Mouse (Mus musculus) lung, embryonic 16.5 days (tissue): Measurements from ENCODE around the gene Chchd10. TPM values are rescaled to one million over a fixed set of nuclear protein-coding genes. Genes with fewer than 3 reads are reported as not detected.

Source experiments
- ATAC-seq: fragments of 200-750 bp; cut with Nextera tagmentation; 2 replicates; pipeline ENCODE4 v1.8.0; 2017; ENCODE audit warnings: low read depth, mild to moderate bottlenecking, moderate library complexity
- H3K27ac ChIP-seq: fragments of 300-500 bp; sonication (generic); 2 replicates; pipeline ENCODE4 v1.5.1; 2014; ENCODE audit warnings: mild to moderate bottlenecking, control low read depth, low read length
- H3K27me3 ChIP-seq: fragments of 300-500 bp; sonication (generic); 2 replicates; pipeline ENCODE4 v1.6.1; 2014; ENCODE audit warnings: low read depth, low read length, mixed read lengths; ENCODE audit not compliant: control insufficient read depth, insufficient read depth
- H3K36me3 ChIP-seq: fragments of 300-500 bp; sonication (generic); 2 replicates; pipeline ENCODE4 v1.6.1; 2014; ENCODE audit warnings: low read length; ENCODE audit not compliant: control insufficient read depth, insufficient read depth
- H3K4me1 ChIP-seq: fragments of 300-500 bp; sonication (generic); replicated peaks from 2 replicates; pipeline ENCODE4 v1.6.1; 2014; ENCODE audit warnings: low read length, mixed read lengths; ENCODE audit not compliant: control insufficient read depth, insufficient read depth
- H3K4me2 ChIP-seq: fragments of 300-500 bp; sonication (generic); 2 replicates; pipeline ENCODE4 v1.6.1; 2014; ENCODE audit warnings: low read depth, low read length, control low read depth
- H3K4me3 ChIP-seq: fragments of 300-500 bp; sonication (generic); 2 replicates; pipeline ENCODE4 v1.5.1; 2014; ENCODE audit warnings: mild to moderate bottlenecking, low read length, control low read depth
- H3K9ac ChIP-seq: fragments of 300-500 bp; sonication (generic); 2 replicates; pipeline ENCODE4 v1.6.1; 2014; ENCODE audit warnings: low read length, control low read depth
- H3K9me3 ChIP-seq: fragments of 300-500 bp; sonication (generic); 2 replicates; pipeline ENCODE4 v1.6.1; 2016; ENCODE audit warnings: low read length; ENCODE audit not compliant: control insufficient read depth
- WGBS: fragments of 180-500 bp; shearing (Covaris S2); extraction: QIAGEN DNeasy Blood & Tissue Kit; methylation state at CpG from one replicate; pipeline ENCODE4 v1.1.7; 2014; 5-methylcytosine and 5-hydroxymethylcytosine counted together
- polyA plus RNA-seq: library from polyadenylated mRNA; unstranded; fragments of >200 nt; fragmentation: Nextera tagmentation; extraction: Ambion mirVana; gene quantifications from 2 replicates; pipeline ENCODE4 v1.2.1, GENCODE M21; 2015

The Chchd10 gene
- polyA plus RNA-seq, 1 experiment from 2014 or later, result 68.7 TPM

GRCm38 (mm10) chr10:75942736-75943477, 10.0 kb downstream of the Chchd10 start, which contains the start of gene Vpreb3:
TSS of gene Vpreb3 (plus strand) at chr10:75943057.
- Histone ChIP-seq H3K9ac (no peak within 1 kb of the TSS), H3K36me3 (no peaks in the 10 kb centered on the region), H3K4me2 (peak within 1 kb of the TSS; percentile 1; the same call in 1 of the 2 replicates), H3K27ac (peak within 1 kb of the TSS; percentile 77), H3K4me3 (no peak within 1 kb of the TSS), H3K9me3 (no peaks in the 10 kb centered on the region), H3K4me1 (peaks cover 13% of the 10 kb centered on the region; the same call in 1 of the 2 replicates), H3K27me3 (no peaks in the 10 kb centered on the region)
- ATAC-seq, result no peak
- WGBS, result 65% methylated on average over 15 of the region's 15 CpGs

DNA sequence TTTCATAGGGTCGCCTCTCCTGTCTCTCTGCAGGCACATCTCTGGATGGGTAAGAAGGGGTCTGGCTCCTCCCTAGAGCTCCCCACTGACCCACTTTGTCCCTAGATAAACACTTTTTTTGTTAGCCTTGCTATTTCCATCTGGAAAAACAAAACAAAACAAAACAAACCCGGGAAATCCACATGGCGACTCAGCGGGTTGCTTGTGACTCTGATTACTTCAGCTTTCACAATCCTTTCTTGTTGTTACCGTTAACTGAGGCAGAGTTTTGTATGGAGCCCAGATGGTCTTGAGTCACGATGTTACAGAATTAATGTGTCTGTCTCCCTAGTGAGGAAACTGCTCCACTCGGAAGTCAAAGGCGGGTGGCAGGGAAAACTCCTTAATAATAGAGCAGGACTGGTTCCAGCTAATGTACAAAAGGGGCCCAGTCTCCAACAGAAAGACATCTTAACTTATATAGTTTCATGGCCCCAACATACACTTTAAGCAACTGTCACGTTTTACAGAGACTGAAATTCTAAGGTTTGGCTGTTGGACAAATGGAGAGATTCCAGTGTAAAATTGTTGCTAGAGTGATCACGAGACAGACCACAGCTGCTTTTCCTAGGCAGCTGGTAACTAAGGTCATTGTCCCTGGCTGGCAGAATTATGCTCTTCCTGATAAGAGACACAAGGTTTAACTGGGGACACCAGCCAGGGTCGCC, 11.3 kb downstream of the Chchd10 start:
- H3K27me3 ChIP-seq, result no peaks in the 10 kb centered on the region
- H3K9ac ChIP-seq, result no peak overlapping the region
- no peaks in the 10 kb centered on the region for H3K9me3 ChIP-seq
- peaks cover 13% of the 10 kb centered on the region; the same call in 1 of the 2 replicates for H3K4me1 ChIP-seq
- 28% methylated on average over 11 of the region's 11 CpGs for WGBS
- H3K4me3 ChIP-seq, result no peak overlapping the region
- peak overlapping the region; percentile 1; the same call in 1 of the 2 replicates for H3K4me2 ChIP-seq
- H3K36me3 ChIP-seq, result no peaks in the 10 kb centered on the region
- ATAC-seq, result peak; percentile 83
- H3K27ac ChIP-seq, result peak overlapping the region; percentile 77

DNA sequence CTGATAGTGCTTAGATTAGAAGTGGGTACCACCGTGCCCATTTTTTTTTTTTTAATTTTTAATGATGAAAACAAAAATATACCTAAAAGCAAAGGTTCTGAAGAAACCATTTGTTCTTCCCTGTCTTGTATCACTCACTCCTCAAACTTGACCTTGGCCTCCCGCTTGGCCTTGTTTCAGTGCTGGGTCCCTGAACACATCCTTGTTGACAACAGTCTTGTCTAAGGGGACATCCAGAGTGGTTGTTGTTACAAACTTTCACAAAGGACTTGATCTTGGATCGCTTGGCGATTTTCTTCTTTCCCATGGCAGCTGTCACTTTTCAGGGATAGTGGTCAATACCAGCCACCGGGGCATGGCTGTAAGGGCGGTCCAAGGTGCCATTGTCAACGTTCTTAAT, 12.3 kb downstream of the Chchd10 start:
- ATAC-seq, result no peak
- H3K4me2 ChIP-seq, result no peak overlapping the region
- no peaks in the 10 kb centered on the region for H3K36me3 ChIP-seq
- peaks cover 13% of the 10 kb centered on the region; the same call in 1 of the 2 replicates for H3K4me1 ChIP-seq
- H3K27ac ChIP-seq, result peak overlapping the region; percentile 36
- H3K9me3 ChIP-seq, result no peaks in the 10 kb centered on the region
- H3K27me3 ChIP-seq, result no peaks in the 10 kb centered on the region; the same call in 1 of the 2 replicates
- 91% methylated on average over 7 of the region's 7 CpGs for whole genome bisulfite sequencing
- H3K9ac ChIP-seq, result no peak overlapping the region
- no peak overlapping the region for H3K4me3 ChIP-seq

DNA sequence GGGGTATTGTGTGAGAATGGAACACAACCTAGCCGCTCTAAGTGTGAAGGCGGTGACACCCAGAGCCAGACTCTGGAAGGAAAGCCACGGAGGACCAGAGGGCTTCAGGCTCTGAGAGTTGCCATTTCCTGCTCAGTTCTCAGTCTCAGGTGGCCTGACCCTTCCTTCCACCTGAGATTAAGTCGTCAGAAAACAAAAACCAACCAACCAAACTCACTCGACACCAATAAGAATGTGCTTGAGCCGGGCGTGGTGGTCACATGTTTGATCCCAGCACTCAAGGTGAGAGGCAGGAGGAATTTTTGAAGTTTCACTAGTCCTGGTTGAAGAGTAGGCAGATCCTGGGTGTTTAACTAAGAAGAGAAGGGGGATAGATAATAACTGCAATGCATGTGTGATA, 13.0 kb downstream of the Chchd10 start:
- Histone ChIP-seq H3K27me3 (no peaks in the 10 kb centered on the region; the same call in 1 of the 2 replicates), H3K9ac (no peak overlapping the region), H3K4me1 (peaks cover 18% of the 10 kb centered on the region; the same call in 1 of the 2 replicates), H3K4me2 (no peak overlapping the region), H3K9me3 (no peaks in the 10 kb centered on the region), H3K4me3 (no peak overlapping the region), H3K27ac (peak overlapping the region; percentile 36), H3K36me3 (no peaks in the 10 kb centered on the region)
- peak; percentile 27; the same call in 1 of the 2 replicates for ATAC-seq
- WGBS, result 46% methylated on average over 7 of the region's 7 CpGs

DNA sequence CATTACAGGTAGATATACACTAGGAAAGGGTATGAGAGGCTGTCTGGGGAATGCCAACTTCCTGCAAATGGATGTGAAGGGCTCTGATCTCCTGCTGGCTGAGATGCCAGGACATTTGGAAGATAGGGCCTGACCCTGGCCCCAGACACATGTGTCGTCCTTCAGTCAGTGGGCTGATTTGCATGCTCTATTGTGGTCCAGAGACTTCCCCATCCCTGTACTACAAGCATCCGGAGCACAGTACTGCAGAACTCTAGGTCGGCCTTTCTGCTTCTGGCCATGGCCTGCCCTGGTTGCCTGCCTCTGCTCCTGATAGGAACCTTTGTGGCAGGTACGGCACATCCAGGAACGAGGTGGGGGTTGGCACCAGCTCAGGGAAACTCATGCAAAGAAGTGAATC, 15.1 kb downstream of the Chchd10 start:
- H3K4me3 ChIP-seq, result no peak overlapping the region
- 80% methylated on average over 5 of the region's 5 CpGs for WGBS
- H3K27me3 ChIP-seq, result no peaks in the 10 kb centered on the region; the same call in 1 of the 2 replicates
- no peak for ATAC-seq
- peaks cover 19% of the 10 kb centered on the region; the same call in 1 of the 2 replicates for H3K4me1 ChIP-seq
- no peak overlapping the region for H3K27ac ChIP-seq
- H3K9me3 ChIP-seq, result no peaks in the 10 kb centered on the region
- no peak overlapping the region for H3K4me2 ChIP-seq
- no peak overlapping the region for H3K9ac ChIP-seq
- no peaks in the 10 kb centered on the region for H3K36me3 ChIP-seq

GRCm38 (mm10) chr10:75949053-75950045, 16.4 kb downstream of the Chchd10 start:
- H3K4me1 ChIP-seq, result peaks cover 12% of the 10 kb centered on the region; the same call in 1 of the 2 replicates
- 74% methylated on average over 22 of the region's 22 CpGs for WGBS
- H3K9me3 ChIP-seq, result no peaks in the 10 kb centered on the region
- H3K4me3 ChIP-seq, result no peak overlapping the region
- H3K27ac ChIP-seq, result no peak overlapping the region
- no peak overlapping the region for H3K4me2 ChIP-seq
- H3K36me3 ChIP-seq, result no peaks in the 10 kb centered on the region
- no peak for ATAC-seq
- peaks cover 7% of the 10 kb centered on the region; the same call in 1 of the 2 replicates for H3K27me3 ChIP-seq
- H3K9ac ChIP-seq, result no peak overlapping the region

GRCm38 (mm10) chr10:75950791-75951210, 17.9 kb downstream of the Chchd10 start:
- peak; percentile 58 for ATAC-seq
- Histone ChIP-seq H3K36me3 (no peaks in the 10 kb centered on the region), H3K4me2 (peak overlapping the region; percentile 91), H3K27ac (no peak overlapping the region), H3K4me3 (peak overlapping the region; percentile 52), H3K9me3 (no peaks in the 10 kb centered on the region), H3K9ac (peak overlapping the region; percentile 71), H3K4me1 (peaks cover 9% of the 10 kb centered on the region; the same call in 1 of the 2 replicates), H3K27me3 (peaks cover 9% of the 10 kb centered on the region; the same call in 1 of the 2 replicates)
- WGBS, result 3% methylated on average over 22 of the region's 23 CpGs

GRCm38 (mm10) chr10:75951424-75952050, 18.6 kb downstream of the Chchd10 start:
- peaks cover 9% of the 10 kb centered on the region; the same call in 1 of the 2 replicates for H3K4me1 ChIP-seq
- H3K9me3 ChIP-seq, result no peaks in the 10 kb centered on the region
- H3K36me3 ChIP-seq, result no peaks in the 10 kb centered on the region
- ATAC-seq, result peak; percentile 45
- peak overlapping the region; percentile 71 for H3K9ac ChIP-seq
- peak overlapping the region; percentile 91 for H3K4me2 ChIP-seq
- H3K27ac ChIP-seq, result no peak overlapping the region
- WGBS, result 2% methylated on average over 13 of the region's 13 CpGs
- H3K4me3 ChIP-seq, result peak overlapping the region; percentile 52
- peaks cover 9% of the 10 kb centered on the region; the same call in 1 of the 2 replicates for H3K27me3 ChIP-seq
